Mouse (Mus musculus): ENCODE measurements at regions not wholly inside any gene's neighbourhood (a gene's known extent, or its start where the extent isn't known, plus 50 kb on each side); places are given as distances from the start of the nearest gene placed in this dataset.
"Not testable (repeated sequence)": the region's sequence is repeated elsewhere in the genome, so short reads cannot be mapped to it uniquely, and the experiment has no call there.

DNA sequence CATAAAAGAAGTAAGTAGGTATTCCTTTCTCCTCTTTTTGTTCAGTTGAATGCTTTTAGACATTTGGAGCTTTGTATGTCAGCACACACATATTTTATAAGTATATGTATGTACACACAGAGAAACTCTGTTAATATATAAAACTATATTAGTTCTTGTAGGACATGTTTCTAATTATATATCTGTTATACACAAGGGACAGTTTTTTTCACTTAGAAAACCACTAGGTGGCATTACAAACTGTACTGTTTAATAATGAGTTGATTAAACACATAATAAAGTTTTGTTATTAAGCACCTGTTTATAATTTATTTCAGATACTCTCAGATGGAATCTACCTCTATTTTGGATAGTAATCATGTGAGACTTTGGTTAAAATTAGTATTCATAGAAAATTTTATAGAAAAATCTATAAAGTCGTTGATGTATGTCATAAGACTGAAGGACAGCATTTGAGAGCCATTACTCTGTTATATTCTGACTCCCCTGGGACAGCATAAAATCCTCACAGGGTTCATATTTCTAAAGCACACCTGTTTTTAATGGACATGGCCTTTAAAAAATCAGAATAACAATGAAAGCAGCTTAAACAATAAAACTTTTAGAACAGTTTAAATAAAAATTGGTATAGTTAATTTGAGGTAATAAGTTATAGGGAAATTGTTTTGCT lies 158.4 kb upstream of the Gm21293 start:
- Histone ChIP-seq H3K4me2 (replicated peaks) (no peak overlapping the region), H3K27ac (no peak overlapping the region), H3K4me3 (no peak overlapping the region), H3K27me3 (peaks cover 10% of the 10 kb centered on the region; the same call in 1 of the 2 replicates), H3K4me1 (peaks cover 3% of the 10 kb centered on the region; the same call in 1 of the 2 replicates), H3K36me3 (no peaks in the 10 kb centered on the region), H3K9me3 (no peaks in the 10 kb centered on the region), H3K9ac (no peak overlapping the region)
- 15% methylated on average over 1 of the region's 1 CpGs for WGBS
- peak; percentile 66; the same call in 1 of the 2 replicates for ATAC-seq (ENCODE audit: low FRiP score, low read depth)

- Histone ChIP-seq H3K27me3 (no peaks in the 10 kb centered on the region), H3K4me2 (replicated peaks) (no peak overlapping the region), H3K36me3 (no peaks in the 10 kb centered on the region), H3K27ac (no peak overlapping the region), H3K9me3 (no peaks in the 10 kb centered on the region), H3K4me1 (no peaks in the 10 kb centered on the region), H3K9ac (no peak overlapping the region), H3K4me3 (no peak overlapping the region)
- ATAC-seq (ENCODE audit: low FRiP score, low read depth), result no peak; the same call in 1 of the 2 replicates
Observed at GRCm38 (mm10) chr10:104019540-104019939, 123.2 kb upstream of the Gm21293 start.

DNA sequence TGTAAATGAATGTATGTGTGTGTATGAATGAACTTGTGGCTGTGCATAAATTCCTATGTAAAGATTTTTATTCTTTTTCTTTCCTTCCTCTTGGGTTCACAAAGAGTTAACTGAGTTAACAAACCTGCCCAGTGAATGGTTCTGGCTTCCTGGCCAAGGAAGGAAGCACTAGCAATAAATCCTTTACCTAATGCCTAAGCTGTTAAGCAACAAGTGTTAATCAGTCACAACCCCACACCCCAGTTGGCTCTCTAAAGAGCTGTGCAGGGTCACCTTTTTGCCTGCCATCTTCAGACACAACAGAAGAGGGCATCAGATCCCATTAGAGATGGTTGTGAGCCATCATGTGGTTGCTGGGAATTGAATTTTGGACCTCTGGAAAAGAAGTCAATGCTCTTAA lies 121.2 kb upstream of the Gm21293 start:
- no peak for ATAC-seq (ENCODE audit: low FRiP score, low read depth)
- H3K4me3 ChIP-seq, result no peak overlapping the region
- H3K27me3 ChIP-seq, result no peaks in the 10 kb centered on the region
- H3K27ac ChIP-seq, result no peak overlapping the region
- H3K4me2 ChIP-seq (replicated peaks), result no peak overlapping the region
- H3K9ac ChIP-seq, result no peak overlapping the region
- no peaks in the 10 kb centered on the region for H3K9me3 ChIP-seq
- no peaks in the 10 kb centered on the region for H3K4me1 ChIP-seq
- H3K36me3 ChIP-seq, result no peaks in the 10 kb centered on the region

- no peaks in the 10 kb centered on the region for H3K9me3 ChIP-seq
- H3K4me1 ChIP-seq, result no peaks in the 10 kb centered on the region
- no peak overlapping the region for H3K27ac ChIP-seq
- H3K27me3 ChIP-seq, result no peaks in the 10 kb centered on the region
- WGBS, result 57% methylated on average over 1 of the region's 1 CpGs
- no peak overlapping the region for H3K4me2 ChIP-seq (replicated peaks)
- no peak for ATAC-seq (ENCODE audit: low FRiP score, low read depth)
- H3K36me3 ChIP-seq, result no peaks in the 10 kb centered on the region
- H3K9ac ChIP-seq, result no peak overlapping the region
- H3K4me3 ChIP-seq, result no peak overlapping the region
Observed at GRCm38 (mm10) chr10:104028162-104028561, 114.6 kb upstream of the Gm21293 start.

DNA sequence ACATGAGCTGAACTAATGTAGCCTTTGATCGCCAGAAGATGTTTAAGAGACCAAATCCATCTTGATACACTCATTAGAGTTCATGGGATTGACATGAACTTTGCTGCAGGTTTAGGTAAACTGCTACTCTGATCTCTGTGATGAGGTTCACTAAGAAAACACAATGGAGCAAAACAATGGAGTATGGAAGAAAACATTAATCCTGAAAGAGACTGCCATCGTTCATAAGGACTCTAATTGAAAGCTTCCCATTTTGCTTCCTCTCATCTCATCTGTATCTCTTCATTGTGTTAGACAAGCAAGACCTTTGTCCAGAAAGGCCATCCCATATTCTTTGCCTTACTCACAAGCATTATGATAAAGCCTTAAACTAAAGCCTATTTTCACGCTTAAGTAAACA lies 110.0 kb upstream of the Gm21293 start:
- H3K4me2 ChIP-seq (replicated peaks), result no peak overlapping the region
- no peak overlapping the region for H3K4me3 ChIP-seq
- no peaks in the 10 kb centered on the region for H3K27me3 ChIP-seq
- no peaks in the 10 kb centered on the region for H3K4me1 ChIP-seq
- ATAC-seq (ENCODE audit: low FRiP score, low read depth), result no peak
- H3K9ac ChIP-seq, result no peak overlapping the region
- H3K27ac ChIP-seq, result no peak overlapping the region
- H3K9me3 ChIP-seq, result no peaks in the 10 kb centered on the region
- no peaks in the 10 kb centered on the region for H3K36me3 ChIP-seq
- 83% methylated on average over 3 of the region's 3 CpGs for WGBS

GRCm38 (mm10) chr10:104041729-104042386 lies 100.9 kb upstream of the Gm21293 start:
- 77% methylated on average over 2 of the region's 2 CpGs for WGBS
- not testable (repeated sequence) for H3K27ac ChIP-seq; H3K9ac ChIP-seq; H3K4me1 ChIP-seq; H3K9me3 ChIP-seq; H3K4me3 ChIP-seq; H3K27me3 ChIP-seq; H3K36me3 ChIP-seq; ATAC-seq (ENCODE audit: low FRiP score, low read depth); H3K4me2 ChIP-seq (replicated peaks)

GRCm38 (mm10) chr10:104042387-104042775 lies 100.4 kb upstream of the Gm21293 start:
- H3K4me3 ChIP-seq, result no peak overlapping the region
- H3K9ac ChIP-seq, result no peak overlapping the region
- no peaks in the 10 kb centered on the region for H3K4me1 ChIP-seq
- no peaks in the 10 kb centered on the region for H3K9me3 ChIP-seq
- no peaks in the 10 kb centered on the region for H3K36me3 ChIP-seq
- no peaks in the 10 kb centered on the region for H3K27me3 ChIP-seq
- no peak overlapping the region for H3K4me2 ChIP-seq (replicated peaks)
- ATAC-seq (ENCODE audit: low FRiP score, low read depth), result no peak
- no peak overlapping the region for H3K27ac ChIP-seq
- 68% methylated on average over 1 of the region's 1 CpGs for WGBS

GRCm38 (mm10) chr10:104043569-104043968 lies 99.2 kb upstream of the Gm21293 start:
- no peak for ATAC-seq (ENCODE audit: low FRiP score, low read depth)
- no peak overlapping the region for H3K9ac ChIP-seq
- H3K36me3 ChIP-seq, result no peaks in the 10 kb centered on the region
- H3K27me3 ChIP-seq, result no peaks in the 10 kb centered on the region
- H3K4me1 ChIP-seq, result no peaks in the 10 kb centered on the region
- H3K4me2 ChIP-seq (replicated peaks), result no peak overlapping the region
- no peak overlapping the region for H3K27ac ChIP-seq
- WGBS, result 63% methylated on average over 1 of the region's 1 CpGs
- no peaks in the 10 kb centered on the region; the same call in 1 of the 2 replicates for H3K9me3 ChIP-seq
- no peak overlapping the region for H3K4me3 ChIP-seq
